Mouse (Mus musculus) gastrocnemius, postnatal 14 days (tissue): ENCODE data around the gene Rpl31. TPM values are rescaled to one million over a fixed set of nuclear protein-coding genes. Genes with fewer than 3 reads are reported as not detected.

Experiments used
- DNase-seq: peaks from one replicate; pipeline ENCODE4 v3.0.0; 2021; ENCODE audit warnings: mixed read lengths
- intact Hi-C: fragments of 180-260 bp; cut with DNase I; formaldehyde crosslinking; loops from one replicate; pipeline ENCODE4 v1.15.1; 2025; ENCODE audit warnings: low total_unique reads
- total RNA-seq, 2 experiments: library from RNA; stranded (reverse); gene quantifications; 2 replicates each; pipeline ENCODE4 v1.2.3; 2021

The Rpl31 gene
- total RNA-seq, 2 experiments from 2014 or later, result 642 to 745 TPM

DNA sequence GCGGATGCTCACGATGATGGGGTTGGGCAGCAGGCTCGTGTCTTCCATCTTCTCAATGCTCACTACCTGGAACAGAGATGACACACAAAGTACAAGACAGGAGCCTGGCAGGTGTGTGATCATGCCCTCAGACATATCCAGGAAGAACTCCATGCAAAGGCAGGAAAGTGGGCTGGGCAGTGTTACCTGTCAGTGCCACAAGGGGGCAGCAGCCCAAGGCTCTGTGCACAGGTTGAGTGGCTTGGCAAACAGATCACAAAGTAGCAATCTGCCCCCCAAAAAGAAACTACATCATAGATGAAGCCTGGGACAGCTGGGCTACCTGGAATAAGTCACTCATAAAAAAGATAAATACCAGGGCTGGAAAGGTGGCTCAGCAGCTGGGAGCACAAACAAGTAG, 24.5 kb downstream of the Rpl31 start:
- intact Hi-C loops, result loop anchor here (5.0 kb wide), 1 partner anchor 130 kb away; no protein-coding TSS in a partner anchor
- DNase-seq, result peak; percentile 68

- intact Hi-C loops, result loop anchor here (5.0 kb wide), 1 partner anchor 129 kb away; no protein-coding TSS in a partner anchor
- DNase-seq, result no peak
These were observed 25.7 kb downstream of the Rpl31 start for GRCm38 (mm10) chr1:39393217-39393867.

DNA sequence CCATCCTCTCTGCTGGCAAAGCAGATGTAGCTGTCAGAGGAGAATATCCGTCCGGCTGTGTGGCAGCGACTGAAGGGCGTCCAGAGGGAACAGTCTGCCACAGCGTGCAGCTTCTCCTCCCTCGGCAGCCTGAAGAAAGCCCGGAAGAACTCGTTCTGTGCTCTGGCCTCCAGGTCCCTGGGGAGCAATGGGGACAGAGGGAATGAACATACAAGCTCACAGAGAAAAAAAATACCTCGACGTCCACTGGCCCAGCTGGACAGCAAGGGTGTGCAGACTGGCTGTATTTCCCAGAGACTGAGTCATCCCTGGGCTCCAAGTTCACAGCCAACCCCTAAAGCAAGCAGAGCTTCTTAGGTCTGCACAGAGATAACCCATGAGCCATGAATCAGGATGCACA, 26.5 kb downstream of the Rpl31 start:
- intact Hi-C loops, result loop anchor here (5.0 kb wide), 1 partner anchor 128 kb away; no protein-coding TSS in a partner anchor
- peak; percentile 61 for DNase-seq

DNA sequence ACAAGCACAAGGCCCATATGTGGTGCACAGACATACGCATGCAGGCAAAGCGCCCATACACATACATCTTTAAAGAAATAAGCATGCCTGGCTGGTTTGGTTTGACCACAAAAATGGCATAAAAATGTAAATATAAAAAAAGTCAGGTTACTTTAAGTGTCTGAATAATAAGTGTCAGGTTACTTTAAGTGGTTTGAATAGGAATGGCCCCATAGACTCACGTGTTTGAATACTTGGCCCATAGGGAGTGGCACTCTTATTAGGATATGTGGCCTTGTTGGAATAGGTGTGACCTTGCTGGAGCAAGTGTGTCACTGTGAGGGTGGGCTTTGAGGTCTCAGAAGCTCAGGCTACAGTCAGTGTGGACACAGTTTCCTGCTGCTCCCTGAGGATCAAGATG, 27.0 kb downstream of the Rpl31 start:
- intact Hi-C loops, result loop anchor here (5.0 kb wide), 1 partner anchor 128 kb away; no protein-coding TSS in a partner anchor
- DNase-seq, result no peak

DNA sequence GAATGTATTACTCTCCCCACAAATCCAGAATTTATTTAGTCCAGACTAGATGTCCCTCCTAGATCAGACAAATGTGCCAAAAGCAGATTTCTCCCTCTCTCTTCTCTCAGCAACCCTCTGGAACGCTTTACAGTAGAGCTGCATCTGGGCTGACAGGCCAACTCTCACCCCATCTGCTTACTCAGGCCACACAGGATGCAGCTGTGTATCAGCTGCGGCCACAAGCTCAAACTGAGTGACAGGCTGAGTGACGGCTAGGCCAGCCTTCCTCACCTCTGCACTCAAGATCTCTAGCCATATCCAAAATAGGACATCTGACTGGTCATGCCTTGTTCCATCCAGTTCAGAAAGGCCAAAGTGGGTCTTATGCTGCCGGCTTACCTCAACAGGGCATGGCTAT, 28.7 kb downstream of the Rpl31 start:
- intact Hi-C loops, result no loop called here
- peak; percentile 37 for DNase-seq

DNA sequence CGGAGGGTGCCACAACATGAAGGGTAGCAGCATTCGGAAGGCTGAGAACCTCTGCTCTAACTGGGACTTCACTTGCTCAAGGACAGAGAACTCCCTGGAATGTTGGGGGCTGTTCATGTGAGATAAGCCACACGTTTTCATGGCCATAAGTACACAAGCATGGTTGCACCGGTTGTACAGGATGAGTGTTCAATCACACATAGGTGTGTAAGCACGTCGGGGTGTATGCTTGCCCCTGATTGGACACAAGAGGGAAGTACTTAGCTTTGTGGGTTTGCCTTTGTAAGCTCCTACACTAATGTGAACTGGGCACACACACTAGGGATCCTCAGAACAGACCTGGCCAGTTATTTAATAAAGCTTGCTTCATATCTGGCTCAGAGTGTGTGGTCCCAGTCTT, 30.6 kb downstream of the Rpl31 start:
- DNase-seq, result no peak
- intact Hi-C loops, result no loop called here

DNA sequence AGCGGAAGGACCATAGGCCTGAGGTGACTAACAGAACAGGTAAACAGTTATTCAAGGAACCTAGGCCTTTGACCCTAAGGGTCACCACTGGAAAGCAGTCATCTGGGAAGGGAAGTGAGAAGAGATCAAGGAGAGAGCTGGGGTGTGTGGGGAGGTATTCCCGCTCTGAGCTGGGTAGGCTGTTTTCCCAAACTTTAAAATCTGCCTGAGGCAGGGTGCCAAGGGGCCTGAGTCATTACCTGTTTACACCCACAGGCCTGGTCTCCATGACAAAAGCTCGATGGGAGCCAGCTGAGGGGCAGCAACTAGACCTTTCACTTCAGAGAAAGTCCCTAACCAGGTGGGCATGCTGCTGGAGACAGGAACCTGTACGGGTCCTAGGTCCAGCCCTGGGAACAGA, 31.6 kb downstream of the Rpl31 start:
- DNase-seq, result no peak
- intact Hi-C loops, result no loop called here

GRCm38 (mm10) chr1:39400173-39400572, 32.5 kb downstream of the Rpl31 start:
- no peak for DNase-seq
- intact Hi-C loops, result no loop called here

DNA sequence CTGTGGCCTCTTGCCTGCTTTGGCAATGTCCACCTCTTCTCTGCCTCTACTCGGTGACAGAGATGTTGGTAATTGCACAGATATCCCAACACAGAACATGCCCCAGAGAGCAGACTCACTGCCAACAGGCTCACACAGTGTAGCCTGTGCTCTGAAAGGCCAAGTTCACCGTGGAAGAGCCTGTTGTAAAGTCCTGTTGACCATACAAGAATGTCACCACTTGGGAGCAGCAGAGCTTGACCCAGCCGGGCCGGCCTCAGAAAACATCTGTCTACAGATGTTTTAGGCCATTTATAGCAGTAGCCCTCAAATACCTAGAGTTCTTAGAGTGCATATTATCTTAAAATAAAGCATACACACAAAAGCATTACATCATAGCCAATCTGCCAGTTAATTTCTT, 39.5 kb downstream of the Rpl31 start:
- intact Hi-C loops, result no loop called here
- no peak for DNase-seq

DNA sequence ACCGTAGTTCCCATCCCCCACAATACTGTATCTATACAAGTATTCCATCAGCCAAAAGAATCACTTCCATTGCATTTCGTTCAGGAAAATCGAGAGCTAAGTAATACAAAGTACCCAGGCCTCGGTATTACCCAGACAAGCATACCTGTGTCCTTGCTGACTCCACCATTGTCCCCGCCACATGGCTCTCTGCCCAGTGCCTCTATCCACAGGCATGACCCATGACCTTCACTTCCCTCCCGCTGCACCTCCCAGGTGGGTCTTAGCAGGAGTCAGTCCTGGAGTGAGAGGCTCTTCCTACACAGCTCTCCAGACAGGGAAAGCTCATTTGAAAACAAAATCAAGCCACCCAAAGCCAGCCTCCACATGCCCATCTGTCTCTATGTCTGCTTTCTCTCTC, 40.5 kb downstream of the Rpl31 start:
- intact Hi-C loops, result no loop called here
- no peak for DNase-seq

- intact Hi-C loops, result no loop called here
- no peak for DNase-seq
These were observed 41.0 kb downstream of the Rpl31 start for GRCm38 (mm10) chr1:39408668-39409067.

- DNase-seq, result no peak
- intact Hi-C loops, result no loop called here
These were observed 42.6 kb downstream of the Rpl31 start for GRCm38 (mm10) chr1:39410085-39410821.

DNA sequence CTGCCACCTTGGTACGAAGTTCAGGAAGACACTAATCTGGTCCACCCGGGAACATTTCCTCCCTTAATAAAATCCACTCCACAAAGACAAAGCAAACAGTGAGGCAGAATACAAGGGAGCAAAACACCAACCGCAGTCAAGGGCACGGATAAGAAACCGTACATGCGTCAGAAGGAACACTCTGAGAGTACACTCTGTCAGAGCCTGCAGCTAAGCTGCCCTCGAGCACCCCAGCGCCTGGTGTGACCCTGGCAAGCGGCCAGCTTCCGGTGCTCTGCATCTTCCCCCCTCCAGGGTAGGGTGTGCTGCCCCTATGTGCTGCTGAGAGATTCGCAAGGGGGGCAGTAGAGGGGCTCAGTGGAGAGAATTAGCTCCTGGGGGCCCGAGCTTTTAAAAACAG, 50.2 kb downstream of the Rpl31 start:
- intact Hi-C loops, result no loop called here
- DNase-seq, result peak; percentile 31

- no peak for DNase-seq
- intact Hi-C loops, result no loop called here
These were observed 51.2 kb downstream of the Rpl31 start for GRCm38 (mm10) chr1:39418852-39419251.

DNA sequence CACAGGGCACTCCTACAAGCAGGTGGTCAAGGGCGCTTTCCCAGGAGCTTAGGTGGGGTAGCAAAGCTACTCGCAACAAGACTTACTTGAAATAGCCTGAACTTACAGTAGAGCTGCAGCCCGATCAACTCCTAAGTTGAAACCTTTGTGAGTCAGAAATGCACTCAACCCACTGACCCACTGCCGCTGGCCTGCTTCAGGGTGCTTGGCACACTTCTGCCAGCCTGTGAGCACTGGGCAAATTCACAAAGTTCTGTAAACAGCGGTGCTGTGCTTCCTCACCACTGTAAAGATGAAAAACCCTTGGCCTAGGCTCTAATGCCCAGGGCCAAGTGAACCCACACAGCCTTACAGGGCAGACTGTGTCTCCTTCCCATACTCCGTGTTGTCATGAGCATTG, 53.3 kb downstream of the Rpl31 start:
- no peak for DNase-seq
- intact Hi-C loops, result no loop called here

Other genes starting within 250 kb of the Rpl31 start
- gene Npas2, start 174.1 kb upstream of the Rpl31 start, total RNA-seq, result 1 to 10 TPM; 3.2 TPM
- gene Tbc1d8, start 110.9 kb downstream of the Rpl31 start, total RNA-seq, result 1 to 10 TPM; 6.7 to 7.0 TPM
- gene Cnot11, start 167.2 kb downstream of the Rpl31 start, total RNA-seq, result 10 to 100 TPM; 15.7 to 16.6 TPM
- 1 to 10 TPM; 8.3 to 8.5 TPM for gene Rnf149, start 209.6 kb downstream of the Rpl31 start, total RNA-seq